Mouse (Mus musculus) liver, postnatal 0 days (tissue): ENCODE measurements at regions not wholly inside any gene's neighbourhood (a gene's known extent, or its start where the extent isn't known, plus 50 kb on each side); places are given as distances from the start of the nearest gene placed in this dataset.

Experiments
- ATAC-seq: fragments of 200-750 bp; cut with Nextera tagmentation; 2 replicates; pipeline ENCODE4 v1.8.0; 2017; ENCODE audit warnings: mild to moderate bottlenecking, moderate library complexity
- DNase-seq: peaks from one replicate; pipeline ENCODE4 v3.0.0-alpha.2; 2016
- H3K27ac ChIP-seq: fragments of 300-500 bp; sonication (generic); 2 replicates; pipeline ENCODE4 v1.5.1; 2014; ENCODE audit warnings: antibody characterized with exemption, moderate library complexity, mild to moderate bottlenecking, low read depth
- H3K27me3 ChIP-seq: fragments of 300-500 bp; sonication (generic); 2 replicates; pipeline ENCODE4 v1.6.1; 2014; ENCODE audit warnings: low read length, control low read depth, mixed read lengths; ENCODE audit not compliant: insufficient read depth
- H3K36me3 ChIP-seq: fragments of 300-500 bp; sonication (generic); replicated peaks from 2 replicates; pipeline ENCODE4 v1.6.1; 2014; ENCODE audit warnings: mild to moderate bottlenecking, control low read depth, low read length, moderate library complexity, mixed read lengths; ENCODE audit not compliant: insufficient read depth
- H3K4me1 ChIP-seq: fragments of 300-500 bp; sonication (generic); 2 replicates; pipeline ENCODE4 v1.6.1; 2014; ENCODE audit warnings: antibody characterized with exemption, mild to moderate bottlenecking, control low read depth; ENCODE audit not compliant: insufficient read depth
- H3K4me2 ChIP-seq: fragments of 300-500 bp; sonication (generic); 2 replicates; pipeline ENCODE4 v1.6.1; 2014; ENCODE audit warnings: low read depth, mild to moderate bottlenecking, low read length, moderate library complexity, mixed read lengths
- H3K4me3 ChIP-seq: fragments of 300-500 bp; sonication (generic); 2 replicates; pipeline ENCODE4 v1.5.1; 2014; ENCODE audit warnings: low read depth, low read length
- H3K9ac ChIP-seq: fragments of 300-500 bp; sonication (generic); replicated peaks from 2 replicates; pipeline ENCODE4 v1.6.1; 2014; ENCODE audit warnings: mild to moderate bottlenecking, moderate library complexity
- H3K9me3 ChIP-seq: fragments of 300-500 bp; sonication (generic); 2 replicates; pipeline ENCODE4 v1.6.1; 2016; ENCODE audit warnings: mild to moderate bottlenecking, control low read depth, low read length, mixed read lengths
- CTCF ChIP-seq: sonication (generic); IDR thresholded peaks from 2 replicates; pipeline ENCODE4 v1.5.1; 2016; ENCODE audit warnings: antibody characterized with exemption, low read depth
- EP300 ChIP-seq: IDR thresholded peaks from 2 replicates; pipeline ENCODE4 v1.6.1; 2016; ENCODE audit warnings: antibody characterized with exemption, low read depth, mild to moderate bottlenecking
- WGBS: fragments of 180-500 bp; shearing (Covaris S2); extraction: QIAGEN DNeasy Blood & Tissue Kit; methylation state at CpG from one replicate; pipeline ENCODE4 v1.1.7; 2014; ENCODE audit not compliant: insufficient replicate concordance; 5-methylcytosine and 5-hydroxymethylcytosine counted together

DNA sequence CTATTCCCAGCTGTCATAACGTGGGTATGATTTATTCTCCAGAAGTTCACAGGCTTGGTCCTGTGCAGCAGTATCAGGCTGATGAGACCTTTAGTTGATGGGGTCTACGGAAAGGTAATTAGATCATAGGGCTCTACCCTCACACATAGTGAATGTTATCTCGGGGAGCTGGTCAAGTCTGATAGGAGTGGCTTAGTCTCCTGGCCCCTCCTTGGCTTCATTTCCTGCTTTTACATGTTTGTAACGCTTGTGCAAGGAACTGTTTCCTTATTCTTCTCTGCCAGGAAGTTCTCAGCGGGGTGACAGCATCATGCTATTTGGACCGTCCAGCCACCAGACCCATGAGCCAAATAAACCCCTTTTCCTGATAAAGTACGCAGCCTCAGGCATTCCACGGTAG is 109.6 kb upstream of the Klf3 start:
- DNase-seq, result no peak
- Histone ChIP-seq H3K4me3 (no peak overlapping the region), H3K4me2 (no peak overlapping the region), H3K9ac (no peak overlapping the region), H3K36me3 (no peaks in the 10 kb centered on the region), H3K27me3 (no peaks in the 10 kb centered on the region), H3K27ac (0 out of 2 replicates have a peak overlapping the region, but pooled peaks have one; percentile 29), H3K4me1 (0 out of 2 replicates have a peak, but pooled peaks cover 6% of the 10 kb centered on the region), H3K9me3 (no peaks in the 10 kb centered on the region)
- 48% methylated on average over 8 of the region's 8 CpGs for WGBS
- no peak for ATAC-seq
- no peak for TF ChIP-seq EP300
- TF ChIP-seq CTCF, result no peak

DNA sequence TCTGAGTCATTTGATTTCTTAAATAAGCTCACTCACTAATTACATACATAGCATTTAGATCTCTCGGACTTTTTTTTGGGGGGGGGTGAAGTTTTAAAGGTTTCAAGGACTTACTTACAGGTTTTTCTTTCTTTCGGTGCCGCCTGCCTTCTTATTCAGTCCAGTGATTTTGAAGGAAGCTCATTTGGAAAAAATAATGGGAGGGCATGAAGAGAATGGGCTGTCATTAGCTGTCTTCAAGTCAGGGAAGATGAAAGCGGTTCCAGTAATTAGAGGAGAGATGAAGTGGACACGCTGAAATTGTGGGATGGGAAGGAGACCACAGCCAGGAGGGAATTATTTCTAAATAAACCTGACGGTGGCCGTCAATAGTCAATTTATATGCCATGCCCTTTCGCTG is 108.6 kb upstream of the Klf3 start:
- no peaks in the 10 kb centered on the region for H3K36me3 ChIP-seq
- no peaks in the 10 kb centered on the region for H3K9me3 ChIP-seq
- no peaks in the 10 kb centered on the region for H3K27me3 ChIP-seq

DNA sequence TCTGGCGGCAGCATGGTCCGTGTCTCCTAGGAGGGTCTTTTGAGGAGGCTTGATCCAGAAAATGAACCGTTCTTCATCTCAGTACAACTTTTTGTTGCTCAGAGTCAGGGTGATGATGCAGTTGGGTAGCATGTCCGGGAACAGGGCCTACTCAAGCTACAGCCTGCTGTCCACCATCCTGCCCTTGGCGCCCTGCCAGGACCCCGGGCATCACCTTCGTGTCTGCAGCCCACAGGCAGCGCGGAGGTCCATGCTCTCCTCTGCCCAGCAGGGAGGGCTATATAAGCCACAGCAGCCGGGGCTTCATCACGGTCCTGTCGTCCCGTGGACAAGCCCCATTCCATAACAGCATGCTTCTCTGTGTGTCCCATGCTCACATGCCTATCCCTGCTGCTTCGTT is 107.1 kb upstream of the Klf3 start:
- no peak overlapping the region for H3K4me2 ChIP-seq
- DNase-seq (no peak), ATAC-seq (no peak)
- H3K4me3 ChIP-seq, result no peak overlapping the region
- TF ChIP-seq CTCF (no peak), EP300 (no peak)
- H3K36me3 ChIP-seq, result no peaks in the 10 kb centered on the region
- 85% methylated on average over 14 of the region's 14 CpGs for WGBS
- H3K9me3 ChIP-seq, result no peaks in the 10 kb centered on the region
- no peak overlapping the region for H3K9ac ChIP-seq
- H3K27ac ChIP-seq, result no peak overlapping the region
- H3K4me1 ChIP-seq, result 0 out of 2 replicates have a peak, but pooled peaks cover 8% of the 10 kb centered on the region
- no peaks in the 10 kb centered on the region for H3K27me3 ChIP-seq

More for the DNA sequence above, 108.6 kb upstream of the Klf3 start:
- TF ChIP-seq EP300 (no peak), CTCF (no peak)
- 87% methylated on average over 8 of the region's 8 CpGs for WGBS
- no peak for DNase-seq
- no peak for ATAC-seq
- no peak overlapping the region for H3K4me3 ChIP-seq
- H3K4me1 ChIP-seq, result 0 out of 2 replicates have a peak, but pooled peaks cover 8% of the 10 kb centered on the region
- H3K4me2 ChIP-seq, result no peak overlapping the region
- H3K27ac ChIP-seq, result no peak overlapping the region
- no peak overlapping the region for H3K9ac ChIP-seq

DNA sequence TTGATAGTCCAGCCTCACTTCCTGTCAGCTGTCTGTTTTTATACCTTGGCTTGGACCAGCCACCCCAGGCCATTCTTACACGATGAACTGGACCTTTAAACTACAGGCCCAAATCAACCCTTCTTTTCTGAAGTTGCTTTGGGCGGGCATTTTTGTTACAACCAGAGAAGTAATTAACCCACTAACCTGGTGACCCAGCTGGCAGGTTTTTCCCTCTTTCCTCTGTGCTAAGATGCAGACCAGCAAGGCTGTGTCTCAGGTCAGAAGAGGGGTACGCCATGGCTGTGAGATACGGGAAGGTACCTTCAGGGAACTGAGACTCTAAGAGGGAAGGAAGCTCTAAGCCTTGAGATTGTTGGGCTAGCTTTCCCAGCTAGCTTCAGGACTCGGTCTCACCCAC is 105.7 kb upstream of the Klf3 start:
- H3K27me3 ChIP-seq, result no peaks in the 10 kb centered on the region
- ATAC-seq, result no peak
- DNase-seq, result no peak
- no peak overlapping the region for H3K27ac ChIP-seq
- H3K4me2 ChIP-seq, result no peak overlapping the region
- no peaks in the 10 kb centered on the region for H3K9me3 ChIP-seq
- no peak overlapping the region for H3K4me3 ChIP-seq
- peaks cover 12% of the 10 kb centered on the region; the same call in 1 of the 2 replicates for H3K4me1 ChIP-seq
- WGBS, result 87% methylated on average over 5 of the region's 5 CpGs
- TF ChIP-seq EP300 (no peak), CTCF (no peak)
- H3K9ac ChIP-seq, result no peak overlapping the region
- no peaks in the 10 kb centered on the region for H3K36me3 ChIP-seq

DNA sequence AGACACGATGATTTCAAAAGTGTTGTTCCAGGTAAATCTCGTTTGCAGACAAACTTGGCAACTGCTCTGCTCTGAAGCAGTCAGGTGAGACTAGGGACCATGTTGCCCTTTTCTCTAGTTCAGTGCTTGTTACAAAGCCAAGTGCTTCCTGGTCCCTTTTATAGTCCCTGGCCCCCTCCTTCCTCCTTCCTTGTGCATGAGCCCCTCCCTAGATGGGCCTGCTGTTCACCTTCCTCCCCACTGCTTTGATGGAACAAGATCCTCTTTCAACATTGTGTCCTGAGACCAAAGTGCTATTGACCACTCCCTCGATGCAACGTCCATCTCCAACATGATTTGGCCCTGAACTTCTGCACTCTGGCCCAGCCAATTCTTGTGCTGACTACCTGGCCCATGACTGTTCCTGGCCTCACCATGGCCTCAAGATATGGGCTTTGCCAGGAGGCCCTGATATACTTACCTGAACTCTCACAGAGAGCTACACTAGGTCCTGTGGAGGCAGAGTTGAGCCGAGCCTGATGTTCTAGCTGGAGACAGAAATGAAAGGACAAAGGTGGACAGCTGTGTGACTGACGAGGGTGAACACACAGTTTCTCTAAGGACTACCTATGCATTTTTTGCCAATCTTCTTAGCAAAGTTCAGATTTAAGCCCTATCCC is 104.6 kb upstream of the Klf3 start:
- no peaks in the 10 kb centered on the region for H3K9me3 ChIP-seq
- 71% methylated on average over 6 of the region's 6 CpGs for WGBS
- H3K36me3 ChIP-seq, result no peaks in the 10 kb centered on the region
- H3K27me3 ChIP-seq, result no peaks in the 10 kb centered on the region
- ATAC-seq (peak; percentile 71), DNase-seq (no peak)
- no peak overlapping the region for H3K9ac ChIP-seq
- H3K4me3 ChIP-seq, result no peak overlapping the region
- H3K4me1 ChIP-seq, result peaks cover 20% of the 10 kb centered on the region
- TF ChIP-seq CTCF (no peak), EP300 (no peak)
- H3K4me2 ChIP-seq, result no peak overlapping the region
- peak overlapping the region; percentile 41; the same call in 1 of the 2 replicates for H3K27ac ChIP-seq

DNA sequence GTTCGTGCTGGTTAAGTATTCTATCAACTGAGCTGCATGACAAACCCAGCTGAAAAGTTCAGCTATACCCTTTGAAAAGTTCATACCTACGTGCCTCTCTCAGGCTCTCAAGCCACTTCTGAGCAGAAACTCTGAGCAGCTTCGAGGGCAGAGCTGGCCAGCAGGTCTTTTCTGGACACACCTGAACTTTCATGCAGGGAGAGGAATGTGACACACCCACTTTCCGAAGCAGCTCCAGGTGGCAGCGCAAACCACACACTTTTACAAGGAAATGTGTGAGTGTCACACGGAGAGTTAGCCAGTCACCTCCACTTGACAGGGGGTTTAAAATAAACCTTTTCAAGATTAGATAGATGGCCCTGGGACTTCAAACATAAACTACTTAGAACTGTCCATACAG is 103.2 kb upstream of the Klf3 start:
- Histone ChIP-seq H3K9ac (no peak overlapping the region), H3K4me1 (peaks cover 21% of the 10 kb centered on the region), H3K4me3 (no peak overlapping the region), H3K27me3 (no peaks in the 10 kb centered on the region), H3K27ac (no peak overlapping the region), H3K4me2 (no peak overlapping the region), H3K9me3 (no peaks in the 10 kb centered on the region), H3K36me3 (no peaks in the 10 kb centered on the region)
- ATAC-seq (no peak), DNase-seq (no peak)
- 73% methylated on average over 6 of the region's 6 CpGs for WGBS
- TF ChIP-seq CTCF (no peak), EP300 (no peak)
